Mouse (Mus musculus) yolk sac, embryonic 10.5 days (tissue): ENCODE measurements around the gene Cdk15.

ENCODE experiments used
- DNase-seq: peaks from one replicate; pipeline ENCODE4 v3.0.0-alpha.2; 2017; ENCODE audit warnings: low spot score

Cdk15 gene

DNA sequence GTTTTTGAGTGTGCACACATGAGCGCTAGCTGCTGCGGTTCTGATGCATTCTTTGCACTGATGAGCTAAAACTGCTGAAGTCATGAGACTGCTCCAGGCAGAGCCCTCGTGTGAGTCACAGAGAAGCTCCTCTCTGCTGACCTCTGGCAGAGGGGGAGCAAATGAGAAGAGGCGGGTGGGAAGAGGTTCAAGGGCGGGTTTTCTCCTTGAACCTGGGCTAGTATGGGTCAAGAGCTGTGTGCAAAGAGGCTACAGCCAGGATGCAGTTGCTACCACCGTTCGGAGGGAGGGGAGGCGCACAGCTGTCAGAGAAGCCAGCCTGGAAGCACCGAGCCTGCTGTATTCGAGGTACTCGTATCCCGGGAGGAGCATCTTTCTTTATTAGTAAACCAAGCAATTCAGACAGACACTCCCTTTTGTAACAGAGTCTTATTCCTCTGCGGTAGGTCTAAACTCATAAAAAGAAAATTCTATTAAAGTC, at the start of gene Cdk15:
Cdk15 (plus strand) TSS at position 156 of the 481 bp plus-strand sequence.
- DNase-seq: peak; percentile 56

DNA sequence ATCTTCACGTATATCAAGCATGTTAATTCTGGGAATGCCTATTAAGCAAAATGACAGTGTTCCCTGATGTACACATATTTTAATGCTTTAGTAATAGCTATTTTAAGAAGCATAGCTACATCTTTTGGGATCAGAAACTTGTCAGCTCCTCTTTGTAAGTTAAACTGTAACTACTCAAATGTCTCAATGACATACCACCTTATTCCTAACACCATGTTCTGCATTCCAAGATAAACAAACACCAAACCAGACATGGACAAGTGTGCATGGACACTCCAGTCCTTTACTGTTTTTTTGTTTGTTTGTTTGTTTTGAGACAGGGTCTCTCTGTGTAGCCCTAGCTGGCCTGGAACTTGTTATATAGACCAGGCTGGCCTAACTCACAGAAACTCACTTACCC, 48.4 kb upstream of the Cdk15 start:
- DNase-seq: no peak

DNA sequence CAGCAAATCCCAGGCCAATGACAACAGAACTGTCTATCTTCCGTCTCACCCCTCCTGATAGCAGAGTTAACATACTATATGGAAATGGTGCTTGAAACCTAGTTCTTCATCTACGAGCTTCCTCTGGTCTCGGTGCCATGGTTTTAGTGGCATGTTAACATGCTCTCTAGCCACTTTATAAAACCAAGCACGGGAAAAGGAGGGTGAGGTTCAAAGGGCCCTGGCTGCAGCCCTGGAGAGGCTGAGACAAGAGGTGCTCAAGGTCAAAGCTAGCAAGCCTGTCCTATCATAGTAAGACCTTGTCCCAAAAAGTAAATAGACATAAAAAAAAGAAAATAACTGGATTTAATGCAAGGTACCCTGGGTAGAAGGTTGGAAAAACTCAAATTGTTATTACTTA, 45.1 kb upstream of the Cdk15 start:
- DNase-seq: no peak

DNA sequence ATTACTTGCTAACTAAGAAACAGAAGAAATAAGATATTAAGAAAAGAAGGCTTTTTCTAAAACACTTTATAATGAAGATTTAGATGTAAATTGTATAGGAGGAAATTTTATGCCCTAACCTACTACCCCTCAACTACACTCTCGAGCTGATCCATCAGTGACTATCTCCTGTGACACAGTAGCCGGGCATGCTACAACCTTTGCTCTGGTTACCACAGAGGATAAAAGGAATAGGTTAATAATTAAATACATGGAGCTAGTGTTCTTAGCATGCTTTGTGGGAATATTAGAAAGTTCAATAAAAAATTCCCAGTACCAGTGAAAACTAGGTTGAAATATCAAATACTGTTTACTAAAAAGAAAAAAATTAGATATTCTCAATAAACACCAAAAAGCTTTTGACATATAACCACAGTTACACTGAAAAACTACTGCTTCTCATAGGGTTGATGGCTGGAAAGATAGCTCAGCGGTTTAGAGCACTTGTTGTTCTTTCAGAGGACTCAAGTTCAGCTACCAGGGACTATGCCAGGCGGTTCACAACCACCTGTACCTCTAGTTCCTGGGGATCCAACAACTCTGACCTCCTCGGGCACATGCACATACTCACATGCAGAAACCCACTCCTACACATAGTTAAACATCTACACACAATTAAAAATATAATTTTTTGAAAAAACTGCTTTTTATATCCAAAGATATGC, 44.5 kb upstream of the Cdk15 start:
- peak; percentile 30 for DNase-seq

DNA sequence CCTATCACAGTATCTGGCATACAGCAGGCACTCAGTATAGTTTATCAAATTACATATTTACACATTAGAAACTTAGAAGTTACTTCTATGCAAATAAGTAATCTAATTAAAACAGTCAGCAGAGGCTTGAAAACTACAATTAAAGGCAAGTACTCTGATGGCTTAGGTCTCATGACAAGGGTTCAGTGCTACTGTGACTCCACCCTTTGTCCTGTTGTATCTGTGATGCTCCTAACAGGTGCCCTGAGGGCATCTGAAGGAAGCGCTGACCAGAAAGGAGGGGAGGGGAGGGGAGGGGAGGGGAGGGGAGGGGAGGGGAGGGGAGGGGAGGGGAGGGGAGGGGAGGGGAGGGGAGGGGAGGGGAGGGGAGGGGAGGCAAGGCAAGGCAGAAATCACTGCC, 43.8 kb upstream of the Cdk15 start:
- DNase-seq: no peak

DNA sequence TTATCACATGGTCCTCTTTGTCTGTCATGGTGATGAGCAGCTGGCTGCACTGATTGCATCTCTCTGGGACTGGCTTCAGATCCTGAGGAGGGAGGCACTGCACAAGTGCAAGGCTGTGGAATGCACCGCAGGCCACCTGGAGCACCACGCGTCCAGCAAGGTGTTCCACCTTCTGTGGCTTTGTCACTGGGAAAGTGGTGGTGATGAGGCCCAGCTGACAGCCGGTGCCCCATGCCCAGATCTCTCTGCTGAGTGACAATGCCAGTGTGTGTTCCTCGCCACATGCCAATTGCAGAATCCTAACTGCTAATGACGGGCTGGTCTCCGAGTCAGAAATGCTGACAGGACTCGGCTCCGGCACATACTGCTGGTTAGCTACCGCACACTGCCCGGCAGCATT, 41.3 kb upstream of the Cdk15 start:
- DNase-seq: no peak

DNA sequence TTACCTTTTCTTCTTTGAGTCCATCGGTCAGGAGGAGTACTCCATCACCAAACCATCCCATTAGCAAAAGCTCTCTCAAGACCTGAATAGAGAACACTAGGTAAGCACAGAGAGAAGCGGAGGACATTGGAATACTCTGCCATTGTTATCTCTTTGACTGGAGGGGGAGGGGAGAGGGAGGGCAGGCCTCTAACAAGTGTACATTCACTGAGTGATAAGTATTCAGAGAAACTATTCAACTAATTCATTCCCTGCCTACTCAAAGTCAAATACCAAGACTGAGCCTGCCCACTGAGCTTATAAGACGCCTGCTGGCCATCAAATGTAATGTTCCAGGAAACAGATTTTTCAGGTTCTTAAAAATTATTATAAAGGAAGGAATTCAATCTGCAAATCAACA, 36.3 kb upstream of the Cdk15 start:
- DNase-seq: no peak

DNA sequence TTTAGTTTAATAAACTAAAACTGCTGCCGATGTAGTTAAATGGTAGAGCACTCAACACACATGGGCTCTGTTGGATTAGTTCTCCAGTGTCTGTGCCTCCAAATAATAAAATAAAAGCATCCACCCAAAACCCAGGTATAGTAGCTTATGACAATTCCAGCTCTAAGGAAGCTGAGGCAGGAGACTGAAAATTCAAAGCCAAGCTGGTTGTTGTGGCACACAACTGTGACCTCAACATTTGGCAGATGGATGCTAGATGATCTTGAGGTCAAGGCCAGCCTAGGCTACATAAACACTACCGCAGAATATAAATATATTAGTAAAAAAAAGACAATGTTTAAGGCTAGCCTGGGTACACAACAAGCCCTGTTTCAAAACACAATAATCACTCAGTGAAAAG, 35.1 kb upstream of the Cdk15 start:
- DNase-seq: no peak

DNA sequence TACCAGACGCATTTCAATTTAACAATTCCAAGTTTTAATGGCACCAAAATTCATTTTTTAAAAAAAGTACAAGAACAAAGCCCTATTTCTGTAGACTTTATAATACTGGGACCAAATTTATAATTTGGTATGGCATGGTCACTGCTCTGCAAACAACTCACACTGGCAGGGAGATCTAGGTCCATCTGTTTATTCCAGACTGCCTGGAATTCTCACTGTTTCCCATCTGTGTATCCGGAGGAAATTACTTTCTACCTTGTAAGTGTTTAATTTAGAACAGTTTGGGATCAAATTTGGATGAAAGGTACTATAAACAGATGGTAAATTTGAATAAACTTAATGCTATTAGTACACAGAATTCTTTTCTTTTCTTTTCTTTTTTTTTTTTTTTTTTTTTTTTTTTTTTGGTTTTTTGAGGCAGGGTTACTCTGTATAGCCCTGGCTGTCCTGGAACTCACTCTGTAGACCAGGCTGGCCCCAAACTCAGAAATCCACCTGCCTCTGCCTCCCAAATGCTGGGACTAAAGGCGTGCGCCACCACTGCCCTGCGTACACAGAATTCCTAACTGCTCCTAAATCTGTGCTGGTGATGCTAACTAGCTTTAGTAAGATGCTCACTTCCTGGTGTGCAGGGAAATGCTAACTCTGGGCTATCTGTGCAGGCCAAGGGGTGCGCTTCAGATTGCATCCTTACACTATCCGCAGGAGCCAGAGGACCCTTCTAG, 34.4 kb upstream of the Cdk15 start:
- DNase-seq: no peak

DNA sequence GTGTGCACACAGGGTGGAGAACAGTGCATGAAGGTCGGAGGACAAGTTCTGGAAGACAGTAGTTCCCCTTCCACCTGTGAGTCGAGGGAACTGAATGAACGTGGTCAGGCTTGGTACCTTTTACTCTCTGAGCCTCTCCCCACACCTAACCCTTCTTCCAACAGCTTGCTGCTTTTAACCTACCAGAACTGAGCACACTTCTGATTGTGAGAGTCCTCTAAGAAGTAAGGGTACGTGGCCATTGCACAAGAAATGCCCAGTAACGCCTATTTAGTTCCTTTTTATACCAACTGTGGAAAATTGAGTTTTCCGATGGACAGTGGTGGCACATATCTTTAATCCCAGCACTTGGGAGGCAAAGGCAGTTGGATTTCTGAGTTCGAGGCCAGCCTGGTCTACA, 28.2 kb upstream of the Cdk15 start:
- no peak for DNase-seq

DNA sequence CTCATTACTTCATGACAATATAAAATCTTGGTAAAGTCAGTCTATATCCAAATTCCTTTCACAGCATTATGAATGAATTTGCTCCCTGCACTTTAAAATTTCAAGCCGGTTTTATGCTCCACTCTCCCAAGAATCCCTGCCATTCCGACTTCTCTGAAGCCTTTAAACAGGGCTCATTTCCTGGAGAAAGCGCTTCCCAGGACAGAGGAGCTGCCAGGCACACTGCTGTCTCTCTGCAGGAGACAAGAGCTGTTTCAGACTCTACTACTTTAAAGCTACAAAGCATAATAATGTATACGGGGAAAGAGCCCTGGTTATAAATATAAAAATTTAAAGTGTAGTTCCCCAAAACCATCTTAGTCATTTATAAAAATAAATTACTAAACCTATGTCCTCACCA, 27.5 kb upstream of the Cdk15 start:
- no peak for DNase-seq

DNA sequence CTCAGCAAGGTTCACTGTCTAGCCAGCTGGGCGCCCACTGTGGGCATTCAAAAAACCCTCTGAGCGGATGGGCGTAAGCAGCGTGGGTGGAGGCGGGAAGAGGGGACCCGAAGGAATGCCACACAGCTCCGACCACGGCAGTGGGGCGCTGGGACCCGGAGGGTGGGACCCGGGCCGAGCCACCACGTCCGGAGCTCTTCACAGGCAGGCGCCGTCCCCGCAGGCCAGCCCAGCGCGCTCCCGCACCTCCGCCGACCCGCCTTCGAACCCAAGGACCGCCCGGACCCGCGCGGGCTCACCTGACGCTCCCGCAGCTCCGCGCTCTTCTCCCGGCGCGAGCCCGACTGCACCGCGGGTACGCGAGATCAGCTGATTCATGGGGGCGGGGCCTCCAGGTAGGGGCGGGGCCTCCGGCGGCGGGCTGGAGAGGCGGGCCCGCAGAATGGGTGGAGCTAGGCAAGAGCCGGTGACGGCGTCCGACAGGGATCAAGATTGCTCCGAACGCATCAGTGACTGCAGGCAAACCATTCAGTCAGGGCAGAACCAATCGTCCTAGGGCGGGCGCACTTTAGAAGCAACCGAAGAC, 19.8 kb upstream of the Cdk15 start, which contains the start of gene Als2:
Als2 (minus strand) TSS at position 376 of the 586 bp plus-strand sequence.
- DNase-seq: peak; percentile 98

DNA sequence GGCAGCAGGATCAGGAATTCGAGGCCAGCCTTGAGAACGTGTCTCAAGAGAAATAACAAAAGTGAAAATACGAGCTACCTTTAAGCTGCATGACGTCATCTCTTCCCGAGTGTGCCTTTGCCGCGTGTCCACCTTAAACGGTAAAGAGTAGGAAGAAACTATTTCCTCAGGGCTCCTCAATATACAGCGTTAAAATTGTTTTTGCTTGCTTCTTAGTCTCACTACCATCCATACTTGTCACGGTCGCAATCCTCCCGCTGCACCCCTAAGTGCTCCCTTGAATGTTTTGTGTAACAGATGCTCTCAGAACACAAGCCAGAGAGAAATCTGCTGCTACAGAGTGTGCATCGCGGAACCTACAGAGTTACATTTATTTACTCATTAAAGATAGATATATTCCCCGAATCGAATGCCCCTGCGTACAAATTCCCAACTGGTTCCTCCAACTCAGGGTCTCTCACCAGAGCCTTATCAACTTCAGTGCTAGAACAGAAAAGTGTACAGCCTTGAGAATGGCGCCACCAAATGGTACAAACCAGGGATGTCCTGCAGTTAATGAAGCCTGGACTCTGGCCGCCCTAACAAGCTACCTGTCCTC, 19.0 kb upstream of the Cdk15 start:
- peak; percentile 73 for DNase-seq

DNA sequence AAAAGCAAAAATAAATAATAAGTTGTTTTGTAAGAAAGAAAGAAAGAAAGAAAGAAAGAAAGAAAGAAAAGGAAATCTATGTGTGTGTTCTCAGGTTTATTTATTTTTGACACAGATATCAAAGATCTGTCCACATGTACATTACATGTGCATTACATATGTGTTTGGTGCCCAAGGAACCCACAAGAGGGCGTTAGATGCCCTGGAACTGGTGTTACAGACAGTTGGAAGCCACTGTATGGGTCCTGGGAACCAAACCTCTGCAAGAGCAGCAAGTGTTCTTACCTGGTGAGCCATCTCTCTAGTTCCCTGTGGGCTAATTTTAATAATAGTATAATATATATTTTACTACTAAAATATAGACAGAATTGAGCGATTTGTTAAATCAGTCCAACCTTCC, 12.9 kb upstream of the Cdk15 start:
- DNase-seq: no peak

DNA sequence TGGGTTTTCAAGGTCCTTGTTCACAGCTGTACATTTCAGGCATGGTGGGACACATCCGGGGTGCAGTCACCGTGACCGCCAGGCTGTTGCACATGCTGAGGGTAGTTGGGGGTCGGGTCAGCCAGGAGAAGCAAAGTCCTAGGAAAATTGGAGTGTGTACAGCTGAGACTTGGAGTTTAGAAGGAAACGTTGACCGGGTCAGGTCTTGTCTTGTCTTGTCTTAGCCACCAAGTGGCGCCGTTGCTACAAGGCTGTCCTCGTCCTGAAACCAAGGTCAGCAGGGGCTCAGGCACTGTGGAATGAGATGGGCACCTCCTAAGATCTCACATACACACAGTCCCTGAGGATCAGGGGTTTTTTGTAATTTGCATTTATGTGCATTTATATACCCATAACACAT, 9.1 kb upstream of the Cdk15 start:
- peak; percentile 49 for DNase-seq

DNA sequence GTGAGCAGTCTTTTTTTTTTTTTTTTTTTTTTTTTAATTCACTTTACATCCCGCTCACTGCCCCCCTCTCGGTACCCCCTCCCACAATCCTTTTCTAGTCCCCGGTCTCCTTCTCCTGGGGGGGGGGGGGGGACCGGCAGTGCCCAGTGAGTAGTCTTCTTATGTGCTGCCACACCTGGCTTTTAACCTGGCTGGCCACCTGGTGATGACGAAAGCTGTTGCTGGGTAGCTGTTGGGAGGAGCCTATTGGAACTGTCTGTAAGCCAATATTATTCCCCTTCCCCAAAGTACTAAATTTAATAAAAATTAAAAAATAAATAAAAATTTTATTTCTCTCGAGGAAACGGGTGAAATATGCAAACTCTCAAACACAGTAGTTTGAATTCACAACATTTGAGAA, 3.9 kb upstream of the Cdk15 start:
- no peak for DNase-seq

DNA sequence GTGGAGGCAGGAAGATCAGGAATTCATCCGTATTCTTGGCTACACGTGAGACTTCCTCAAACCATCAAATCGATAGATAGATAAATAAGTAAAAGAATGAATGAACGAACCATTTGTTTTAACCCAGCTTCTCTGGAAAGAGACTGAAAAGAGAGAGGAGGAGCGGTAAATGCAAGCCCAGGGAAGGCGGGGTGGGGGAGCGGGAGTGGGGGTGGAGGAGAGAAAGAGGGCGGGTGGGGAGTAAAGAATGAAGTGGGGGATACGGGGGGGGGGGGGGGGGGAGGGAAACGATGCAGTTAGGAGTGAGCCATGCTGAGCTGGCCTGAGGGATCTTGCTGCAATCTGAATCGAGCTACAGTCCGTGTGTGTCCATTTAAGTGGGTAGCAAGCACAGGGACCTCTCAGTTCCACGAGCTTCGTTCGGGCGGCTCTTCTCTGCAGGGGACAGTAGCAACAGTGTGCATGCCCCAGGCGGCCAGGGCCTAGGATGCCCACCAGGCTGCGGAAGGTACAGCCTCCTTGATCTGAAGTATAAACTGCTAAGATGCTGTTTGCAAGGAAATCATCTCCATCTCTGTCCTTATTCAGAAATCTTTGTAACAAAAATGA, 3.3 kb upstream of the Cdk15 start:
- DNase-seq: no peak

DNA sequence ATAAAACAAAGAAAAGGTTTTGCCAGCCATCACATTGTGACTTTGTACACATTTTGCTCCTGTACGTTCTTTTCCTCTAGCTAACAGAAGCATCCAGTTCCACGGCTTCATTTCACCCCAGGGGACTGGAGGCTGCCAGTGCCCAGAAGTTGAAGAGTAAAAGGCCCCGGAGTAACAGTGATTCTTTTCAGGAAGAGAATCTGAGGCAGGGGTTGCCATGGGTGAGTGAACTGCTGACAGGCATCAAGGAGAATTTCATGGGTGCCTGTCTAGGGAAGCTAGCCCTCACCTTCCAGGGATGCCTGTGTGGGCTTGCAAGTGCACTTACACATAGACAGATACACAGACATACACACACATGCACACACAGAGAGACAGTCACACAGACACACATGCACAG, 1.0 kb downstream of the Cdk15 start:
- no peak for DNase-seq

DNA sequence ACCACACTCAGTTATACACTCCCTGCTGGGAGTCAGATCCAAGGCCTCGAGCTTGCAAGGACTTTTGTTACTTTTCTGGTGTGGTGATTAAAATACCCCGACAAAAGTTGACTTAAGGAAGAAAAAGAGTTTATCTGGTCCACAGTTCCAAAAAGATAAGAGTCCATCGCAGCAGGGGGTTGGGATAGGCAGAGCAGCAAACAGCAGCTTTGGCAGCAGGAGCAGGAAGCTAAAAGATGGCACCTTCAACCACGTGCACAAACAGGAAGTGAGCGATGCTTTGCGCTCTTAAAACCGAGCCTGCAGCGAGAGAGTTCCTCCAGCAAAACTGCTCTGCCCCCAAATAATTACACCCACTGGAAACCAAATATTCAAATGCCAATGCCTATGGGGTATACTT, 12.2 kb downstream of the Cdk15 start:
- DNase-seq: peak; percentile 19

DNA sequence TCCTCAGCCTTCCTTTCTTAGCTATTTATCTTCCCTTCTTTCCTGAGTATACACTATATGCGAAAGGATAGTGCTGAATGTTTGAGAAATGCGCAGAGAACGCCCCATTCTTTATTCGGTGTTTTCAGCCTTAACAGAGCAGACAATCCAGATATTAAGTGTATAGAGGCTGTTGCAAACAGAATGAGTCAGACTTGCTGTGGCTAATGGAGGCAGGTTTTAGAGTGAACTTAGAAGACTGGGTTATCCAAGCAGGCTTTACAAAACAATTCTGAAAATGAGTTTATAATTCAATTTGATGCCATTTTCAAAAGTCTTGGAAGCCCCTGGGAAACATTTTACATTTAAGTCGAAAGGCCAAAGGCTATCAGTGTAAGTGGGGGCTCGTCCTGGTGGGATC, 12.8 kb downstream of the Cdk15 start:
- DNase-seq: no peak

DNA sequence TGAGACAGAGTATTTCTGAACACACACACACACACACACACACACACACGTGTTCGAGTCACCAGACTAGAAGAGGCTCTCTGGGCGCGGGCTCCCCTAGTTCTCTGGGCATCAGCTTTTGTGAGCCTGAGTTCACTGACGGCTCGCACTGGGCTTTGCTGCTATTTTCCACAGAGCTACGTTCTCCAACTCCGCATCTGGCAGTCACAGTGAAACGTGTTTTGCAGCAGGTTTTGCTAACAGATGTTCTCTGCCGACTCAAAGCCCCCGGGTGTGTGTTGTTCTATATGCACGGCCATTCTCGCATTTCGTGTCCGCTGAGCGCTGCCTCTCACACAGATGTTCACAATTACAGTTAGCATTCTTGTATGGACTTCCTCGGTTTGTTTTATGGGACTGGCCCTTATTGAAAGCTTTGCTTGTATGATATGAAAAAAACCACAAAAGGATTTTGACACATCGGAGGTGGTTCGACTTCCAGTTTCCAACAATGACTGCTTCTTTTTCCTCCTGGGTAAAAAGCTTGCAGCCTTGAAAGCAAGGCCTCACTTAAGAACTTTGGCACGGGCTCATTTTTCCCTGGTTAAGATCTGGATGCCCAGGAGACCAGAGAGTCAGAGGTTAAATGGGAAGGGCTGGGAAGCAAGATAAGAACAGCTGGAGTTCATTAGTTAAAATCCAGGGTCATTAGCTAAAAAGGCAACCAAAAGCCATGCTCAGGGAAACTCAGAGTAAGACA, 13.4 kb downstream of the Cdk15 start:
- DNase-seq: peak; percentile 33

DNA sequence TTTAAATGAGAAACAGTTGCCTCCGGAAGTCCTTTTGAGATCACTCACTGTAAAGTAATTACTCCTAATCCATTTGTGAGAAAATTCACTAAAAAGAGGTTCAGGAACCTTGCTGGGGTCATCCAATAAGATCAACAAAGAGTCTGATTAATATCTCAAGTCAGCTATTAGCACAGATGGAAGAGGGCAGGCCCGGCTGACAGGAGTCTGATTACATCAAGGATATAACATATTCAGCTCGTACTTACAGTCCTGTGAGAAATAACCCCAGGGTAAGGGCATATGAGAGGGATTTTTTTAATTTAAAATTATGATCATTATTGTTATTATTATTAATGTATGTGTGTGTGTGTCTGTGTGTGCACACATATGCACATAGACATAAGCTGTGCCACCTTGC, 15.5 kb downstream of the Cdk15 start:
- no peak for DNase-seq
